Mouse (Mus musculus): ENCODE measurements around the gene 1110065P20Rik. TPM values are rescaled to one million over a fixed set of nuclear protein-coding genes. Genes with fewer than 3 reads are reported as not detected.

Gene 1110065P20Rik
- polyA plus RNA-seq (2014; fragmentation: Nextera tagmentation; extraction: Ambion mirVana), result 46.0 and 54.4 TPM in 2 replicates

- peak; percentile 79 for ATAC-seq (replicated peaks; ENCODE audit: low FRiP score, low TSS enrichment, low read depth)
- H3K27me3 ChIP-seq (replicated peaks; ENCODE audit: control insufficient read depth, insufficient read depth, low read length), result no peaks in the 10 kb centered on the region
- WGBS, result under 1% methylated on average over 74 of the region's 75 CpGs
Observed at GRCm38 (mm10) chr4:124850933-124851658, at the start of gene 1110065P20Rik. Gene 1110065P20Rik, minus strand, starts transcription at chr4:124851196.

GRCm38 (mm10) chr4:124899906-124900305, 48.9 kb upstream of the 1110065P20Rik start:
- Histone ChIP-seq H3K4me1 (replicated peaks; ENCODE audit: control insufficient read depth, insufficient read depth, low read length) (no peaks in the 10 kb centered on the region; the same call in 1 of the 2 replicates), H3K4me2 (ENCODE audit: low read length) (no peak overlapping the region), H3K9me3 (ENCODE audit: control insufficient read depth, low read length) (no peaks in the 10 kb centered on the region), H3K27ac (ENCODE audit: low read depth) (no peak overlapping the region), H3K4me3 (ENCODE audit: low read depth, low read length) (no peak overlapping the region), H3K9ac (ENCODE audit: low read length) (no peak overlapping the region), H3K36me3 (ENCODE audit: control insufficient read depth, insufficient read depth, low read length) (no peaks in the 10 kb centered on the region), H3K27me3 (replicated peaks; ENCODE audit: control insufficient read depth, insufficient read depth, low read length) (peaks cover 23% of the 10 kb centered on the region)
- DNase-seq (ENCODE audit: low spot score) (no peak), ATAC-seq (replicated peaks; ENCODE audit: low FRiP score, low TSS enrichment, low read depth) (no peak)
- 57% methylated on average over 5 of the region's 5 CpGs for WGBS

More at GRCm38 (mm10) chr4:124850933-124851658, at the start of gene 1110065P20Rik:
- Histone ChIP-seq H3K4me3 (ENCODE audit: low read depth, low read length) (peak within 1 kb of the TSS; percentile 90), H3K36me3 (ENCODE audit: control insufficient read depth, insufficient read depth, low read length) (peaks cover 21% of the 10 kb centered on the region), H3K4me1 (replicated peaks; ENCODE audit: control insufficient read depth, insufficient read depth, low read length) (peaks cover 16% of the 10 kb centered on the region), H3K4me2 (ENCODE audit: low read length) (peak within 1 kb of the TSS; percentile 89), H3K9me3 (ENCODE audit: control insufficient read depth, low read length) (no peaks in the 10 kb centered on the region), H3K9ac (ENCODE audit: low read length) (peak within 1 kb of the TSS; percentile 88), H3K27ac (ENCODE audit: low read depth) (peak within 1 kb of the TSS; percentile 91)
- DNase-seq (ENCODE audit: low spot score), result peak; percentile 74

- H3K27me3 ChIP-seq (replicated peaks; ENCODE audit: control insufficient read depth, insufficient read depth, low read length), result peaks cover 37% of the 10 kb centered on the region
- H3K4me2 ChIP-seq (ENCODE audit: low read length), result no peak overlapping the region
- H3K27ac ChIP-seq (ENCODE audit: low read depth), result no peak overlapping the region
- no peak overlapping the region for H3K4me3 ChIP-seq (ENCODE audit: low read depth, low read length)
- H3K9me3 ChIP-seq (ENCODE audit: control insufficient read depth, low read length), result no peaks in the 10 kb centered on the region
- ATAC-seq (replicated peaks; ENCODE audit: low FRiP score, low TSS enrichment, low read depth), result no peak
- H3K36me3 ChIP-seq (ENCODE audit: control insufficient read depth, insufficient read depth, low read length), result no peaks in the 10 kb centered on the region
- 64% methylated on average over 10 of the region's 10 CpGs for WGBS
- no peaks in the 10 kb centered on the region; the same call in 1 of the 2 replicates for H3K4me1 ChIP-seq (replicated peaks; ENCODE audit: control insufficient read depth, insufficient read depth, low read length)
- DNase-seq (ENCODE audit: low spot score), result no peak
- no peak overlapping the region for H3K9ac ChIP-seq (ENCODE audit: low read length)
Observed at GRCm38 (mm10) chr4:124898428-124898827, 47.4 kb upstream of the 1110065P20Rik start.

- H3K27ac ChIP-seq (ENCODE audit: low read depth), result no peak overlapping the region
- no peaks in the 10 kb centered on the region; the same call in 1 of the 2 replicates for H3K4me1 ChIP-seq (replicated peaks; ENCODE audit: control insufficient read depth, insufficient read depth, low read length)
- no peak overlapping the region for H3K9ac ChIP-seq (ENCODE audit: low read length)
- no peaks in the 10 kb centered on the region for H3K9me3 ChIP-seq (ENCODE audit: control insufficient read depth, low read length)
- 1% methylated on average over 80 of the region's 83 CpGs for WGBS
- H3K36me3 ChIP-seq (ENCODE audit: control insufficient read depth, insufficient read depth, low read length), result no peaks in the 10 kb centered on the region
- H3K4me3 ChIP-seq (ENCODE audit: low read depth, low read length), result peak overlapping the region; percentile 33
- no peak for ATAC-seq (replicated peaks; ENCODE audit: low FRiP score, low TSS enrichment, low read depth)
- peak overlapping the region; percentile 62 for H3K4me2 ChIP-seq (ENCODE audit: low read length)
- no peak for DNase-seq (ENCODE audit: low spot score)
- H3K27me3 ChIP-seq (replicated peaks; ENCODE audit: control insufficient read depth, insufficient read depth, low read length), result peaks cover 67% of the 10 kb centered on the region
Observed at GRCm38 (mm10) chr4:124894508-124895428, 43.8 kb upstream of the 1110065P20Rik start.

GRCm38 (mm10) chr4:124893769-124894168, 42.8 kb upstream of the 1110065P20Rik start:
- 30% methylated on average over 6 of the region's 6 CpGs for WGBS
- H3K27me3 ChIP-seq (replicated peaks; ENCODE audit: control insufficient read depth, insufficient read depth, low read length), result peaks cover 75% of the 10 kb centered on the region

GRCm38 (mm10) chr4:124890831-124891230, 39.8 kb upstream of the 1110065P20Rik start:
- H3K4me1 ChIP-seq (replicated peaks; ENCODE audit: control insufficient read depth, insufficient read depth, low read length), result no peaks in the 10 kb centered on the region; the same call in 1 of the 2 replicates
- no peak overlapping the region for H3K27ac ChIP-seq (ENCODE audit: low read depth)
- H3K4me3 ChIP-seq (ENCODE audit: low read depth, low read length), result no peak overlapping the region
- no peak for DNase-seq (ENCODE audit: low spot score)
- peaks cover 71% of the 10 kb centered on the region for H3K27me3 ChIP-seq (replicated peaks; ENCODE audit: control insufficient read depth, insufficient read depth, low read length)
- H3K9ac ChIP-seq (ENCODE audit: low read length), result no peak overlapping the region
- no peak for ATAC-seq (replicated peaks; ENCODE audit: low FRiP score, low TSS enrichment, low read depth)
- no peaks in the 10 kb centered on the region for H3K9me3 ChIP-seq (ENCODE audit: control insufficient read depth, low read length)
- whole genome bisulfite sequencing, result 69% methylated on average over 5 of the region's 5 CpGs
- H3K36me3 ChIP-seq (ENCODE audit: control insufficient read depth, insufficient read depth, low read length), result no peaks in the 10 kb centered on the region
- H3K4me2 ChIP-seq (ENCODE audit: low read length), result no peak overlapping the region

More at GRCm38 (mm10) chr4:124893769-124894168, 42.8 kb upstream of the 1110065P20Rik start:
- Histone ChIP-seq H3K4me1 (replicated peaks; ENCODE audit: control insufficient read depth, insufficient read depth, low read length) (no peaks in the 10 kb centered on the region; the same call in 1 of the 2 replicates), H3K4me2 (ENCODE audit: low read length) (no peak overlapping the region), H3K9me3 (ENCODE audit: control insufficient read depth, low read length) (no peaks in the 10 kb centered on the region), H3K27ac (ENCODE audit: low read depth) (no peak overlapping the region), H3K9ac (ENCODE audit: low read length) (no peak overlapping the region), H3K36me3 (ENCODE audit: control insufficient read depth, insufficient read depth, low read length) (no peaks in the 10 kb centered on the region), H3K4me3 (ENCODE audit: low read depth, low read length) (no peak overlapping the region)
- ATAC-seq (replicated peaks; ENCODE audit: low FRiP score, low TSS enrichment, low read depth) (no peak), DNase-seq (ENCODE audit: low spot score) (no peak)

GRCm38 (mm10) chr4:124889935-124890334, 38.9 kb upstream of the 1110065P20Rik start:
- no peak overlapping the region for H3K9ac ChIP-seq (ENCODE audit: low read length)
- H3K27me3 ChIP-seq (replicated peaks; ENCODE audit: control insufficient read depth, insufficient read depth, low read length), result peaks cover 70% of the 10 kb centered on the region
- 84% methylated on average over 2 of the region's 2 CpGs for WGBS
- H3K9me3 ChIP-seq (ENCODE audit: control insufficient read depth, low read length), result no peaks in the 10 kb centered on the region
- H3K36me3 ChIP-seq (ENCODE audit: control insufficient read depth, insufficient read depth, low read length), result no peaks in the 10 kb centered on the region
- H3K4me2 ChIP-seq (ENCODE audit: low read length), result no peak overlapping the region
- H3K27ac ChIP-seq (ENCODE audit: low read depth), result no peak overlapping the region
- no peak overlapping the region for H3K4me3 ChIP-seq (ENCODE audit: low read depth, low read length)
- H3K4me1 ChIP-seq (replicated peaks; ENCODE audit: control insufficient read depth, insufficient read depth, low read length), result no peaks in the 10 kb centered on the region; the same call in 1 of the 2 replicates
- ATAC-seq (replicated peaks; ENCODE audit: low FRiP score, low TSS enrichment, low read depth) (no peak), DNase-seq (ENCODE audit: low spot score) (no peak)

GRCm38 (mm10) chr4:124888702-124889101, 37.7 kb upstream of the 1110065P20Rik start:
- ATAC-seq (replicated peaks; ENCODE audit: low FRiP score, low TSS enrichment, low read depth), result no peak
- Histone ChIP-seq H3K36me3 (ENCODE audit: control insufficient read depth, insufficient read depth, low read length) (no peaks in the 10 kb centered on the region), H3K4me2 (ENCODE audit: low read length) (no peak overlapping the region), H3K9ac (ENCODE audit: low read length) (no peak overlapping the region), H3K27me3 (replicated peaks; ENCODE audit: control insufficient read depth, insufficient read depth, low read length) (peaks cover 64% of the 10 kb centered on the region), H3K4me1 (replicated peaks; ENCODE audit: control insufficient read depth, insufficient read depth, low read length) (no peaks in the 10 kb centered on the region), H3K27ac (ENCODE audit: low read depth) (no peak overlapping the region), H3K4me3 (ENCODE audit: low read depth, low read length) (no peak overlapping the region), H3K9me3 (ENCODE audit: control insufficient read depth, low read length) (no peaks in the 10 kb centered on the region)
- DNase-seq (ENCODE audit: low spot score), result no peak
- WGBS, result 70% methylated on average over 7 of the region's 7 CpGs

All from intestine, embryonic 14.5 days (tissue).